Mouse (Mus musculus): ENCODE results near the gene Pik3ca. TPM values are rescaled to one million over a fixed set of nuclear protein-coding genes. Genes with fewer than 3 reads are reported as not detected.
"Not testable (repeated sequence)": the region's sequence is repeated elsewhere in the genome, so short reads cannot be mapped to it uniquely, and the experiment has no call there.

Gene Pik3ca
- polyA plus RNA-seq, 1 experiment = 8.7 TPM

DNA sequence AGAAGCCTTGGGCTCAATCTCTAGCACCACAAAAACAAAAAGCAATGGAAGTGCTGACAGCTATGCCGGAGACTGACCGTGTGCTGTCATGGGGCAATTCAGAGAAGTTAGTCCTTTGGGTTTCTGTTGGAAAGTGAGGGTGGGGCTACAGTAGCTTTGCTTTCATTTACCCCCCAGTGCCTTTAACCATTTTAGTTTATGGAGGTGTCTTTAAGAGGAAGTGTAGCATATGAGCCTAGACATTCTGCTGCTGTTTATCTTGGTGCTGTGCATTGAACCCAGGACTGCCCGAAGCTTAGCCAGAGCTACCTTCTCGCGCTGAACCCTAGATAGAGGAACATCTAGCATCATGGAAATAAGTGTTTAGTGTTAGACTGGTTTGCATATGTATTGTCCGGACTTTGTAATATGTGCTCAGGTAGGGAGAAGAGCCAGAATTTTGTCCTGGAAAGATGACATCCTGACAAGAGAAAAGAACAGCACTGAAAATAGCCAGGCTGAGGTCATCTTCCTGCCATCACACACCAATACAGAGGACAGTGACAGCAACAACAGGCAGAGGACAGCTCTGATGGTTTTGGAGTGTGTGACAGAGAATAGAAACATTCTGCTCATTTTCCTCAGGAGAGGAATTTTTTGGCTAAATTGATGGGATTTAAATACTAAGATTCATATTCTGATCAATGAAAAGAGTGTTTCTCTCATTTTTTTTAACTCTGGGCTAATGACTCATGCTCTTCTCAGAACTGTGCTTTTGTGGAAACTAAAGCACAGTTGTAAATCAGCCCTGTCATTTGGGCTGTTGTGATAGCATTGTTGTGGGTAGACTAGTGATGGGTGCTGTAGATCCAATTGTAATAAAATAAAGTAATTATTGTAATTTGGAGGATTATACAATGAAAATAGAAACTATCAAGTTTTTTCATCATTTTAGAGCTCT, 23.9 kb downstream of the Pik3ca start:
- no peaks in the 10 kb centered on the region; the same call in none of the 2 replicates for H3K4me1 ChIP-seq (ENCODE audit: control insufficient read depth, insufficient read depth, low read length)
- no peak overlapping the region for H3K27ac ChIP-seq (ENCODE audit: control insufficient read depth, insufficient read depth, low read depth, low read length, poor library complexity)
- H3K4me3 ChIP-seq (replicated peaks; ENCODE audit: control insufficient read depth, low read depth, low read length) = no peak overlapping the region
- 69% methylated on average over 6 of the region's 6 CpGs for WGBS
- TF ChIP-seq POLR2A (IDR thresholded peaks at IDR 0.05; ENCODE audit: borderline replicate concordance, control insufficient read depth, low read depth, low read length) (no peak), CTCF (IDR thresholded peaks at IDR 0.05; ENCODE audit: control insufficient read depth, insufficient read depth, low read length) (no peak)

DNA sequence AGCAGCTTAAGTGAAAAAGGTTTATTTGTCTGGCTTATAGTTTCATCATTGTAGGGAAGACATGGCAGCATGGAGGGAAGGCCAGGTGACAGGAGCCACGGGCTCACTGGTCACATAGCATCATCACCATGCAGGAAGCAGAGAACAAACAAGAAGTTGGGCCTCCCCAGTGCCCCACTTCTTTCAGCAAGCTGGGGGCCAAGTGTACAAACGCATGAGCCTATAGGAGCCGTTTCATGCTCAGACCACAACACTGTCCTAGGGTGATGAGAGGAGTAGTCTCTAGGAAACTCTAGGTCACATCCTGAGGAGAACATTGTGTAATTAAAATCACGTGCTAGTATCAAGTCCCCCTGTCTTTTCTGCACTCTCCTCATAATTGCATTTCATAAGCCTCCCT, 30.2 kb downstream of the Pik3ca start:
- no peak overlapping the region for H3K4me3 ChIP-seq (replicated peaks; ENCODE audit: control insufficient read depth, low read depth, low read length)
- WGBS = 12% methylated on average over 4 of the region's 4 CpGs
- no peaks in the 10 kb centered on the region; the same call in 1 of the 2 replicates for H3K4me1 ChIP-seq (ENCODE audit: control insufficient read depth, insufficient read depth, low read length)
- TF ChIP-seq POLR2A (IDR thresholded peaks at IDR 0.05; ENCODE audit: borderline replicate concordance, control insufficient read depth, low read depth, low read length) (no peak), CTCF (IDR thresholded peaks at IDR 0.05; ENCODE audit: control insufficient read depth, insufficient read depth, low read length) (no peak)
- H3K27ac ChIP-seq (ENCODE audit: control insufficient read depth, insufficient read depth, low read depth, low read length, poor library complexity) = no peak overlapping the region

DNA sequence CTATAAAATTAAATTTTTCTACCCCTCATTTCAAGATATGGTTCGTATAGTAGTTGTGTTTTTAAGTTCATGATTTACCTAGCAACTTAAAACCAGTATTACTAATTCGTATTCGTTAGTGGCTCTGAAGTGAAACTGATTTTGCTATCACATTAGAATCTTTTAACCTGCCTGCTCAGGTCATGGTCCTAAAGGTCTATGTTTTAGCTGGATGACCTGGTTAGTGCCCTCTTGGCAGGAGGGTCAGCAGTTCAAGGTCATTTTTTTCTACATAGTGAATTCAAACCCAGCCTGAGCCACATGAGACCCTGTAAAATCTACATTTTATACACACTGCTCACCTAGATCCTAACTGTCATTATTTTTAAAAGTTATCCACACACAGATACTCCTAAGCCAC, 30.9 kb downstream of the Pik3ca start:
- no peak for TF ChIP-seq CTCF (IDR thresholded peaks at IDR 0.05; ENCODE audit: control insufficient read depth, insufficient read depth, low read length)
- no peak for TF ChIP-seq POLR2A (IDR thresholded peaks at IDR 0.05; ENCODE audit: borderline replicate concordance, control insufficient read depth, low read depth, low read length)
- no peak overlapping the region for H3K4me3 ChIP-seq (replicated peaks; ENCODE audit: control insufficient read depth, low read depth, low read length)
- no peak overlapping the region for H3K27ac ChIP-seq (ENCODE audit: control insufficient read depth, insufficient read depth, low read depth, low read length, poor library complexity)
- 72% methylated on average over 3 of the region's 3 CpGs for WGBS
- H3K4me1 ChIP-seq (ENCODE audit: control insufficient read depth, insufficient read depth, low read length) = no peaks in the 10 kb centered on the region; the same call in 1 of the 2 replicates

DNA sequence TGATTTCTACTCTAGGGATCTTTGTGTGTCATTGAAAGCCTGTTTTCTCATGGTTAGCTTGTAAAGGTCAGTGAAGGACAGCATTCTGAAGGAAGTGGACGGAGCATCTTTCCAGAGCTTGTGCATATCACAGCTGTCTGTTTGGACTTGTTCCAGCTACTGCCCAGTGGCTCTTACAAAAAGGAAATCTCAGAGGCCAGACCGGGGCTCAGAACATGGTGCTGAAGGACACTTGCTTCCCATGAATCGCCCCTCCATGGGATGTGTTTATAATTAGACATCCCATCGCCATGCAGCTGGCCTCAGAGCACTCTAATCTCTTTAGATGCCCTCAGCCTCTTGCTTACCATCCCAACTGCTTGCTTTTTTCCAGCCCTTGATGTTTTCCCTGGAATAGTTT, 31.4 kb downstream of the Pik3ca start:
- no peak for TF ChIP-seq CTCF (IDR thresholded peaks at IDR 0.05; ENCODE audit: control insufficient read depth, insufficient read depth, low read length)
- no peak for TF ChIP-seq POLR2A (IDR thresholded peaks at IDR 0.05; ENCODE audit: borderline replicate concordance, control insufficient read depth, low read depth, low read length)
- no peak overlapping the region for H3K27ac ChIP-seq (ENCODE audit: control insufficient read depth, insufficient read depth, low read depth, low read length, poor library complexity)
- no peaks in the 10 kb centered on the region; the same call in 1 of the 2 replicates for H3K4me1 ChIP-seq (ENCODE audit: control insufficient read depth, insufficient read depth, low read length)
- WGBS = 83% methylated on average over 4 of the region's 4 CpGs
- H3K4me3 ChIP-seq (replicated peaks; ENCODE audit: control insufficient read depth, low read depth, low read length) = no peak overlapping the region

DNA sequence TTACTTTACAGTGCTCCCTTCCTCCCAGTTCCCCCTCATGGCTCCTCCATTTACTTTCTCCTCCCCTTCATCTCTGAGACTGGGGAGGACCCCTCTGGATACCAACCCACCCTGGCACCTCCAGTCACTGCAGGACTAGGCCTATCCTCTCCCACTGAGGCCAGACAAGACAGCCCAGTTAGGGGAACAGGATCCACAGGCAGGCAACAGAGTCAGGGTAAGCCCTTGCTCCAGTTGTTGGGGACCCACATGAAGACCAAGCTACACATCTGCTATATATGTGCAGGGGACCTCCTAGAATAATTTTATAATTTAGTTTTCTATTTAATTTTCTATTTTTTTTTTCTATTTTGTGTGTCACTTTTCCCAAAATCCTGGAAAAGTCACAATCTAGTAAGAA, 31.9 kb downstream of the Pik3ca start:
- H3K27ac ChIP-seq (ENCODE audit: control insufficient read depth, insufficient read depth, low read depth, low read length, poor library complexity); H3K4me1 ChIP-seq (ENCODE audit: control insufficient read depth, insufficient read depth, low read length); H3K4me3 ChIP-seq (replicated peaks; ENCODE audit: control insufficient read depth, low read depth, low read length): not testable (repeated sequence)

DNA sequence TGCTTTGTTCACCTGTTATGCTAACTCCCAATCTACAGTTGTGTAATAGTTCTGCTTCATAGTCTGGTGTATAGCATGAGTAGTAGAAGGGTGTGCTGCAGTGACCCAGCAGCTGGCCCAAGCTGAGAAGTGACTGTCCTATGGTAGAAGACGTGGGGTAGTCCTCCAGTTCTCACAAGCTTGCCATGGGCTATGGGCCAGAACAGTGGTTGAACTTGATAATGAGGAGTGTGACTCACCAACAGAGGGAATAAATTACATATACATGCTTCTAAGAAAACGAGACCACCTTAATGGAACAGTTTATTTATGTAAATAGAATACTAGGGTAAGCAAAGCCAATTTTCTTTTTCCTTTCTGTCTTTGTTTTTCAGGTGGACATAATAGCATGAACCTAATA, 32.9 kb downstream of the Pik3ca start:
- TF ChIP-seq POLR2A (IDR thresholded peaks at IDR 0.05; ENCODE audit: borderline replicate concordance, control insufficient read depth, low read depth, low read length) (no peak), CTCF (IDR thresholded peaks at IDR 0.05; ENCODE audit: control insufficient read depth, insufficient read depth, low read length) (no peak)
- 59% methylated on average over 2 of the region's 2 CpGs for WGBS

DNA sequence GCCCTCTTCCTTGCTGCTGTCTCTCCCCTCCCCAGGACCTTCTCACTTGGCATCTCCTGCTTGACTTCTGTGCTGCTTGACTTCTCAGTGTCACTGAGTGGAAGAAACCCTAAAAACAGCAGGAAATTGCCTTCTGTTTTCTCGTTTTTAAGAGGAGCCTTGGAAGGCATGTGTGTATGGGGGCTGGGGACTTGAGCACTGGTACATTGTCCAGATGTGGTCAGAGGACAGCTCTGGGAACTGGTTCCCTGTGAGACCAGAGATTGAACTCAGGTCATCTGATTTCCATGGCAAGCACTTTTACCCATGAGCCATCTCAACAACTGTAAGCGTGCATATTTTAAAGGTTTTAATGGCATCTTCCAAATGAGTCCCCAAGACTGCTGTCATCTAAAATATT, 36.5 kb downstream of the Pik3ca start:
- H3K4me1 ChIP-seq (ENCODE audit: control insufficient read depth, insufficient read depth, low read length) = no peaks in the 10 kb centered on the region; the same call in 1 of the 2 replicates
- 71% methylated on average over 2 of the region's 2 CpGs for WGBS
- H3K4me3 ChIP-seq (replicated peaks; ENCODE audit: control insufficient read depth, low read depth, low read length) = no peak overlapping the region
- TF ChIP-seq POLR2A (IDR thresholded peaks at IDR 0.05; ENCODE audit: borderline replicate concordance, control insufficient read depth, low read depth, low read length) (no peak), CTCF (IDR thresholded peaks at IDR 0.05; ENCODE audit: control insufficient read depth, insufficient read depth, low read length) (no peak)
- H3K27ac ChIP-seq (ENCODE audit: control insufficient read depth, insufficient read depth, low read depth, low read length, poor library complexity) = no peak overlapping the region

More for the DNA sequence above, 32.9 kb downstream of the Pik3ca start:
- no peaks in the 10 kb centered on the region; the same call in 1 of the 2 replicates for H3K4me1 ChIP-seq (ENCODE audit: control insufficient read depth, insufficient read depth, low read length)
- H3K4me3 ChIP-seq (replicated peaks; ENCODE audit: control insufficient read depth, low read depth, low read length) = no peak overlapping the region
- H3K27ac ChIP-seq (ENCODE audit: control insufficient read depth, insufficient read depth, low read depth, low read length, poor library complexity) = no peak overlapping the region

DNA sequence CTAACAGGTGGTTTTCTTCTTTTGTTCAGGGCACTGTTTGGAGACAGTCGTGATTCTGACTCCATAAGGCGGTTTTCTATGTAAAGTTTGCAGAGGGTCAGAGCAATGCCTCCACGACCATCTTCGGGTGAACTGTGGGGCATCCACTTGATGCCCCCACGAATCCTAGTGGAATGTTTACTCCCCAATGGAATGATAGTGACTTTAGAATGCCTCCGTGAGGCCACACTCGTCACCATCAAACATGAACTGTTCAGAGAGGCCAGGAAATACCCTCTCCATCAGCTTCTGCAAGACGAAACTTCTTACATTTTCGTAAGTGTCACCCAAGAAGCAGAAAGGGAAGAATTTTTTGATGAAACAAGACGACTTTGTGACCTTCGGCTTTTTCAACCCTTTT, 38.6 kb downstream of the Pik3ca start:
- 84% methylated on average over 11 of the region's 11 CpGs for WGBS
- TF ChIP-seq POLR2A (IDR thresholded peaks at IDR 0.05; ENCODE audit: borderline replicate concordance, control insufficient read depth, low read depth, low read length) (no peak), CTCF (IDR thresholded peaks at IDR 0.05; ENCODE audit: control insufficient read depth, insufficient read depth, low read length) (no peak)
- H3K4me1 ChIP-seq (ENCODE audit: control insufficient read depth, insufficient read depth, low read length) = no peaks in the 10 kb centered on the region
- H3K4me3 ChIP-seq (replicated peaks; ENCODE audit: control insufficient read depth, low read depth, low read length) = no peak overlapping the region
- H3K27ac ChIP-seq (ENCODE audit: control insufficient read depth, insufficient read depth, low read depth, low read length, poor library complexity) = no peak overlapping the region
